10 mouse cellular contexts compared by ENCODE assay signal in the genomic region with DNA sequence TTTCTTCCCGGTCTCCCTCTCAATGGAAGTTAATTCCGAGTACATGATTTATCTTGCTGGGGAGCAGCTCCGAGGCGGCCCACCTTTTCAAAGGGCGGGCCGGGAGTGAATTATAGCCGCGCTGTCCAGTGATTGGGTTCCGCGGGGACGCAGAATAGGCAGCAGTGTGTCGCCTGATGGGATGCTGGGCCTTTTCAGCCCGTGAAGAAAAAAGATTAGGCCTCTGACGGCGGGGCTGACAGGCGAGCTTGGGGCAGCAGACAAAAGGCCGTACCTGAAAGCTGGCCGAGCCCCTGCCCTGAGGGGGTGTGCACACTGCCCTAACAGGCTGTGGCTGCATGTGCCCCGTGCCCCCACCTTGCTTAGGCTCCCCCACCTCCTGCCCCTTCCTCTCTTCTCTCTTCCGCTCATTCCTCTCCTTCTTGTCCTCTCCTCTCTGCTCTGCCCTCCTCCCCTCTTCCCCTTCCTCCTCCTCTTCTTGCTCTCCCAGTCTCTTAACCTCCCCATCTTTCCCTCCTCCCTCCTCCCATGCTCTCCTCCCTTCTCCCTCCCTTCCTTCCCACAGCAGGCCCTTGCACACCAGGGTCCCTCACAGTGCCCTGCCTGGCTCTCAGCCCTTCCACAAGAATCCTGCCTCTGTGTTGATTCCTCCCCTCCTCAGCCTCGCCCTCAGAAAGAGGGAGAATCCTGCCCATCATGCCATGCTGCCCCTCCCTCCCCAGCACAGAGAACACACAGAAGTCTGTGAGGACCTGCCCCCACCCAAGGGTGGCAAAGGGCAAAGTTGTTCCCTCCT. TPM values are rescaled to one million over a fixed set of nuclear protein-coding genes. Genes with fewer than 3 reads are reported as not detected.
DNase-seq lines count a peak whose midpoint lies in the region; ATAC-seq lines count a peak whose summit lies in the region.
"Had no signal": no experiment of that assay in that cellular context is flagged by ENCODE, and none has a peak within 500 bp of the region (broad histone marks: within the 10 kb centered on the region; RNA-seq: fewer than 3 reads in every experiment).

No protein-coding gene starts in this region.

- ATAC-seq in embryonic facial prominence, embryonic 12.5 days (ENCODE audit: insufficient number of reproducible peaks, insufficient read depth, low FRiP score, low TSS enrichment) = peak; percentile 24; the same call in 1 of the 2 replicates
- peak; percentile 66 for ATAC-seq in hindbrain, embryonic 16.5 days

- no peak overlapping the region for H3K9ac ChIP-seq in embryonic facial prominence, embryonic 12.5 days
- H3K9ac ChIP-seq in hindbrain, embryonic 16.5 days (ENCODE audit: low read depth, low read length) = no peak overlapping the region; the same call in 1 of the 2 replicates
- H3K9ac ChIP-seq: limb, embryonic 15.5 days had no signal

- peak; percentile 27 to 36 for DNase-seq in kidney, postnatal 4 days
- DNase-seq in kidney, postnatal 36 days = no peak
- peak; percentile 47 for DNase-seq in retina, embryonic 14.5 days (ENCODE audit: low spot score)
- no peak for DNase-seq in left cerebral cortex, postnatal 10 days (ENCODE audit: extremely low spot score in 1 of 2, low spot score in 2 of 2)
- DNase-seq in adrenal gland, adult (ENCODE audit: inconsistent age in 2 of 2, low spot score in 1 of 2) = no peak
- DNase-seq in thymus, postnatal 0 days (ENCODE audit: low spot score) = no peak

- 0 out of 2 replicates have a peak, but pooled peaks cover 13% of the 10 kb centered on the region for H3K27me3 ChIP-seq in embryonic facial prominence, embryonic 12.5 days
- H3K27me3 ChIP-seq in hindbrain, embryonic 16.5 days (replicated peaks; ENCODE audit: control insufficient read depth, insufficient read depth, low read length) = peaks cover 3% of the 10 kb centered on the region

- H3K4me3 ChIP-seq in embryonic facial prominence, embryonic 12.5 days = no peak overlapping the region
- H3K4me3 ChIP-seq in hindbrain, embryonic 16.5 days (ENCODE audit: low read length) = no peak overlapping the region
- H3K4me3 ChIP-seq: limb, embryonic 15.5 days had no signal

- peaks cover 62% of the 10 kb centered on the region for H3K4me1 ChIP-seq in embryonic facial prominence, embryonic 12.5 days
- peaks cover 21% of the 10 kb centered on the region for H3K4me1 ChIP-seq in hindbrain, embryonic 16.5 days (ENCODE audit: control insufficient read depth, insufficient read depth, low read depth, low read length)

- H3K4me2 ChIP-seq in embryonic facial prominence, embryonic 12.5 days (replicated peaks) = peak overlapping the region; percentile 10; the same call in 1 of the 2 replicates
- peak overlapping the region; percentile 12; the same call in 1 of the 2 replicates for H3K4me2 ChIP-seq in hindbrain, embryonic 16.5 days (ENCODE audit: low read length)
- H3K4me2 ChIP-seq: limb, embryonic 15.5 days had no signal

- H3K27ac ChIP-seq in embryonic facial prominence, embryonic 12.5 days = peak overlapping the region; percentile 14; the same call in 1 of the 2 replicates
- peak overlapping the region; percentile 55 for H3K27ac ChIP-seq in hindbrain, embryonic 16.5 days (ENCODE audit: low read depth, low read length)
- H3K27ac ChIP-seq: limb, embryonic 15.5 days had no signal

- H3K9me3 ChIP-seq in embryonic facial prominence, embryonic 12.5 days = no peaks in the 10 kb centered on the region
- H3K9me3 ChIP-seq in hindbrain, embryonic 16.5 days (ENCODE audit: control insufficient read depth, low read length) = no peaks in the 10 kb centered on the region
- H3K9me3 ChIP-seq: limb, embryonic 15.5 days had no signal

- 14% methylated on average over 21 of the region's 21 CpGs for WGBS in embryonic facial prominence, embryonic 12.5 days
- 16% methylated on average over 21 of the region's 21 CpGs for WGBS in hindbrain, embryonic 16.5 days

- intact Hi-C loops in left cerebral cortex, postnatal 10 days (cut with DNase I) = no loop called here

- H3K36me3 ChIP-seq in embryonic facial prominence, embryonic 12.5 days = no peaks in the 10 kb centered on the region
- no peaks in the 10 kb centered on the region for H3K36me3 ChIP-seq in hindbrain, embryonic 16.5 days (ENCODE audit: control insufficient read depth, insufficient read depth, low read length)
- H3K36me3 ChIP-seq: G1E; limb, embryonic 15.5 days had no signal

RNA-seq across cellular contexts. Expression of a gene that starts 41.7 kb away (rescaled TPM):
- 41.5 and 45.7 TPM in 2 replicates for polyA plus RNA-seq in embryonic facial prominence, embryonic 12.5 days (2016; fragmentation: Nextera tagmentation; extraction: Ambion mirVana)
- polyA plus RNA-seq in hindbrain, embryonic 16.5 days (2015; fragmentation: Nextera tagmentation; extraction: Ambion mirVana) = 12.6 and 14.3 TPM in 2 replicates
- total RNA-seq in left cerebral cortex, postnatal 10 days (2021) = 1 to 10 TPM; 4.9 to 6.1 TPM
- 6.6 and 7.6 TPM in 2 replicates for polyA plus RNA-seq in thymus, postnatal 0 days (2015; fragmentation: Nextera tagmentation; extraction: Ambion mirVana)
- polyA plus RNA-seq: G1E had no signal

Comparison
In these comparisons a context has a peak if more than half of its experiments do, and no peak if none do; other contexts are left out.
1. DNase-seq: peak in kidney, postnatal 4 days (2 of 2) and retina, embryonic 14.5 days (single experiment); none in kidney, postnatal 36 days (0 of 2), left cerebral cortex, postnatal 10 days (0 of 2), adrenal gland, adult (0 of 2) and thymus, postnatal 0 days (single experiment).